Mouse (Mus musculus): ENCODE results near the gene Nlrc5. TPM values are rescaled to one million over a fixed set of nuclear protein-coding genes. Genes with fewer than 3 reads are reported as not detected.

Gene Nlrc5
- polyA plus RNA-seq, 1 experiment from 2014 or later, result 0.35 TPM

DNA sequence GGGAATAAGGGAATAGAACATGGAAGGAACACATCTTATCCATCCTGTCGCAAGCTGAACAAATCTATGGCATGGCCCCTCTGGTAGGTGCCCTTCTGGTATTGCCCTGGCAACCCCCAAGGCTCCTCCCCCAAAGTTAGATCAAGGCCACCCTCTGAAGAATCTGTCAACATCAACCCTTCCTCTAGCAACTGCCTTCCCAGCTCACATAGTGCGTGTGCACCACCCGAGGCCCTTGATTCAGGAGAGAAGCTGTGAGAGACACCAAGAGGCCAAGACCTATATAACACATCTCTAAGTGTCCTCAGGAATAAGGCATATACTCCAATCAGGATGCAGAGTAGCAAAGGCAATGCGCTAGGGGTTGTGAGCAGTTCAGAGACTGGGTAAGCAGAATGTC is 11.9 kb upstream of the Nlrc5 start:
- WGBS (ENCODE audit: insufficient replicate concordance), result 71% methylated on average over 4 of the region's 4 CpGs
- ATAC-seq (ENCODE audit: insufficient read depth), result no peak
- Histone ChIP-seq H3K4me3 (replicated peaks) (no peak overlapping the region), H3K9ac (no peak overlapping the region), H3K9me3 (replicated peaks) (no peaks in the 10 kb centered on the region), H3K4me2 (no peak overlapping the region), H3K27ac (replicated peaks) (no peak overlapping the region), H3K4me1 (replicated peaks) (no peaks in the 10 kb centered on the region), H3K27me3 (peaks cover 3% of the 10 kb centered on the region; the same call in 1 of the 2 replicates), H3K36me3 (replicated peaks) (no peaks in the 10 kb centered on the region)

DNA sequence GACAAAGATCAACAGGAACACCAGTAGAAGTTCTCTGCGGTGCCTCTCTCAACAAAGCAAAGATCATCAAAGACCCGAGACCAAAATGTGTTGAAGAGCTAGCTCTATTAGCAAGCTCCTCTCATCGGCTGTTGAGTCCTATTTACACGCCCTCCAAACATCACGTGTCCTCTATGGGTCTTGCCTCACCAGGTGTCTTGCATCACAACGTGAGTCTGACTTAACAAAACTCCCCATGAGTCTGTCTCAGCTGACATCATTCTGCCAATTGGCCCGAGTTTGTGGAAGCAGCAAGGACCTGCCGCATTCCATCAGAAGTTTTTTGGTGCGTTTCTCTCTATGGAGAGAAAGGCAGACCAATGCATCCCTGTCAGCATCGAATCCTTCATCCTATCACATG is 6.2 kb upstream of the Nlrc5 start:
- 45% methylated on average over 10 of the region's 10 CpGs for WGBS (ENCODE audit: insufficient replicate concordance)
- H3K4me1 ChIP-seq (replicated peaks), result no peaks in the 10 kb centered on the region

DNA sequence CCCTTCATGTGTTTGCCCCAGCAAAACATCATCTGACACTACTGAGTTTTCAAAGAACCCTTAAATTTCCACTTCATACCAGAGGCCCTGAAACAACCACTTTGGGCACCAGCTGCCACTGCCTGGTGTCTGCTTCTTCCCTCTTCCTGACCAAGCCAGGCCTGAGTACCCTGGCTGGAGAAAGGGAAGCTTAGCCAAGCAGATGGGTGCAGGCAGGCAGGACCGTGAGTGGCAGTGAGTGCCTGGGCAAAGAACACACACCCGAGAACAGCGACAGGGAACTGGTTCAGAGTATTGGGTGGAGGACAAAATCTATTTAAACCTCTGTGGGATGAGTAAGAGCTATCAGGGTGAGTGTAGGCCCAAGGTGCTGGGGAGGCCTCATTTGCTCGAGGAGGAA is 5.7 kb upstream of the Nlrc5 start:
- Histone ChIP-seq H3K27me3 (peaks cover 18% of the 10 kb centered on the region), H3K4me2 (no peak overlapping the region), H3K4me1 (replicated peaks) (no peaks in the 10 kb centered on the region), H3K27ac (replicated peaks) (no peak overlapping the region), H3K9ac (no peak overlapping the region), H3K9me3 (replicated peaks) (no peaks in the 10 kb centered on the region), H3K4me3 (replicated peaks) (no peak overlapping the region), H3K36me3 (replicated peaks) (no peaks in the 10 kb centered on the region)
- ATAC-seq (ENCODE audit: insufficient read depth), result no peak
- 48% methylated on average over 4 of the region's 4 CpGs for WGBS (ENCODE audit: insufficient replicate concordance)

More for the DNA sequence above, 6.2 kb upstream of the Nlrc5 start:
- no peaks in the 10 kb centered on the region for H3K9me3 ChIP-seq (replicated peaks)
- no peaks in the 10 kb centered on the region for H3K36me3 ChIP-seq (replicated peaks)
- H3K4me2 ChIP-seq, result no peak overlapping the region
- no peak overlapping the region for H3K4me3 ChIP-seq (replicated peaks)
- no peak overlapping the region for H3K27ac ChIP-seq (replicated peaks)
- ATAC-seq (ENCODE audit: insufficient read depth), result no peak
- H3K27me3 ChIP-seq, result peaks cover 14% of the 10 kb centered on the region
- H3K9ac ChIP-seq, result no peak overlapping the region

DNA sequence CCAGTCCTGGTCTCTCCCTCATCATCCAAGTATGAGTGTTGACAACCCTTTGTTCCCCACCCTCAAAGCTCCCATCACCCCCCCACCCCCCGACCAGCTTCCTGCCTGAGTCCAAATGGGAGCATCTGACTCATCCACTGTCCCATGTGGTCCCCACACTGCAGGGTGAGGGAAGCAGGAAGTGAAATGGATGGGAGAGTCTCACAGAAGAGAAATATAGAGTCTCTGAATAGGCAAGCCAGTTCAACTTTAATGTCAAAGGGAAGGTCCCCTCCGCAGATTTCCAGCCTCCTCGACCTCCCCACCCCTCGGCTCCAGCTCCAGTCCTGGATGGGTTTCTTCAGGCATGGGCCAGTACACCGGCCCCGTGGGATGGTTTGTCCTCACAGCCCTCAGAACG is 4.8 kb upstream of the Nlrc5 start:
- Histone ChIP-seq H3K27me3 (peaks cover 28% of the 10 kb centered on the region), H3K36me3 (replicated peaks) (no peaks in the 10 kb centered on the region), H3K9me3 (replicated peaks) (no peaks in the 10 kb centered on the region), H3K4me3 (replicated peaks) (no peak overlapping the region), H3K4me2 (no peak overlapping the region), H3K27ac (replicated peaks) (no peak overlapping the region), H3K4me1 (replicated peaks) (peaks cover 7% of the 10 kb centered on the region), H3K9ac (no peak overlapping the region)
- 69% methylated on average over 7 of the region's 7 CpGs for WGBS (ENCODE audit: insufficient replicate concordance)
- ATAC-seq (ENCODE audit: insufficient read depth), result no peak

DNA sequence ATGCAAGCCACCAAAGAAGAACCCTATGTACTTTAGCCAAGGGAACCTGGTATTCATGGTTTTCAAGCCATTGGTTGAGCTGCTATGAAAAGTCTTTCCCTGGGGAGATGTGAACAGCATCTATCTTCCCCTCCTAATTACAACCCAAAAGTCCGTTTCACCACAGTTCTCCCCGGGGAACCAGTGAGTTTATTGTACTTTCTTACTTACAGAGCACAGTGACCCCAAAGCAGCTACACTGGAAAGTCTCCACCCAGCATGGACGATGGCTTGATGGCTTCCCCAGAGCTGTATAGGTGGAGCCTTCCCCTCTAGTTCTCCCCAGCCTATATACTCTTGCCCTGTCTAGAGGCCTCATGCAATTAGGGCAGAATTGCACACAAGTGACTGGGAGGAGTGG is 1.9 kb upstream of the Nlrc5 start:
- H3K4me2 ChIP-seq, result no peak overlapping the region
- H3K27ac ChIP-seq (replicated peaks), result no peak overlapping the region
- H3K36me3 ChIP-seq (replicated peaks), result no peaks in the 10 kb centered on the region
- no peak for ATAC-seq (ENCODE audit: insufficient read depth)
- peaks cover 29% of the 10 kb centered on the region for H3K27me3 ChIP-seq
- H3K4me3 ChIP-seq (replicated peaks), result no peak overlapping the region
- no peak overlapping the region for H3K9ac ChIP-seq
- peaks cover 8% of the 10 kb centered on the region for H3K4me1 ChIP-seq (replicated peaks)
- WGBS (ENCODE audit: insufficient replicate concordance), result 54% methylated on average over 3 of the region's 3 CpGs
- no peaks in the 10 kb centered on the region for H3K9me3 ChIP-seq (replicated peaks)

DNA sequence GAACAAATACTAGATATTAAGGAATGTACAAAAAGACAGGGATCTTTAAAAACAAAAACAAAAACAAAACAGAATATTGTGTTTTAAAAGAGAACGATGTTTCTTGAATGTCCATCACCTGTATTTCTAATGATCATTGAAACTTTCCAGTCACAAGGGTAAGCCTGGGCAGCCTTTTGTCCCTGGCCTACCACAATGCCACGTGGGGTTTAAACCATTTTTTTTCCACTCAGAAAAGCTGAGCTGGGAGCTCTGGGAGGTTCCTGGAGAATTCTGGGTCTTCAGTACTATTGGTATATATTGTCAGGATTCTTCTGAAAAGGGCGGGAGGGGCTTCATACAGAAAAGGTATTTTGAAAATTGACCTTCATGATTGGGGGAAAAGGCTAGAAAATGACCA is 802 bp downstream of the Nlrc5 start:
- H3K9me3 ChIP-seq (replicated peaks), result no peaks in the 10 kb centered on the region
- peaks cover 8% of the 10 kb centered on the region for H3K4me1 ChIP-seq (replicated peaks)
- no peak overlapping the region for H3K9ac ChIP-seq
- no peak for ATAC-seq (ENCODE audit: insufficient read depth)
- H3K36me3 ChIP-seq (replicated peaks), result no peaks in the 10 kb centered on the region
- H3K27ac ChIP-seq (replicated peaks), result no peak overlapping the region
- no peak overlapping the region for H3K4me3 ChIP-seq (replicated peaks)
- H3K4me2 ChIP-seq, result no peak overlapping the region
- 67% methylated on average over 3 of the region's 3 CpGs for WGBS (ENCODE audit: insufficient replicate concordance)
- peaks cover 33% of the 10 kb centered on the region for H3K27me3 ChIP-seq

DNA sequence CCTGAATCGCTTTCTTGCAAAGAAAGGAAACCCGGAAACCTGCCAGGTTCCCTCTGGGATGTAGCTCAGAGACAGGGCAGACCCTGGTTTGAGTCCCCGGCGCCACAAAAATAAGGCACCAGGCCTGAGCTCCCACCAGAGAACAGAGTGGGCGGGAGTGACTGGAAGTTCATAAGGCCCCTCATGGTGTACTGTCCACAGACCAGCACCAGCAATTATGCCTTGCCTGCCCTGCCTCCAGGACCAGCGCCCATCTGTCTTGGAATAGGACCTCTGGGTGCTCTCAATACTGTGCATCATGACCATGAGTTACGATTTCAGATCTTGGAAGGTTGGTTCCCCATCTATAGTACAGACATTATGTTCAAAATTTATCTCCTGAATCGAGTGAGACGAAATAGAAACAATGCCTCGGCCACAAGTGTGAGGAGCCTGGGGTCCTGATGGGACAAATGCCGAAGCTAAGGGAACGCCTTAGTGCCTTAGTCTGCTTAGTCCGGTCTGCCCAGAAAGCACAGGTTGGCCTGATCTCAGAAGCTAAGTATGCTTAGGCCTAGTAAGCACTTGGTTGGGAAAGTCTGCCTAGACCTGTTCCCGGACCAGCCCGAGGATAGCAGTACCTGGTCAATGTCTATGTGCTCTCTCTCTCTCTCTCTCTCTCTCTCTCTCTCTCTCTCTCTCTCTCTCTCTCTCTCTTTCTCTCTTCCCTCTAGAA is 1.4 kb downstream of the Nlrc5 start:
- H3K27ac ChIP-seq (replicated peaks), result no peak overlapping the region
- no peak overlapping the region for H3K9ac ChIP-seq
- H3K36me3 ChIP-seq (replicated peaks), result no peaks in the 10 kb centered on the region
- no peaks in the 10 kb centered on the region for H3K9me3 ChIP-seq (replicated peaks)
- ATAC-seq (ENCODE audit: insufficient read depth), result no peak
- no peak overlapping the region for H3K4me3 ChIP-seq (replicated peaks)
- peaks cover 8% of the 10 kb centered on the region for H3K4me1 ChIP-seq (replicated peaks)
- 68% methylated on average over 15 of the region's 15 CpGs for WGBS (ENCODE audit: insufficient replicate concordance)
- H3K27me3 ChIP-seq, result peaks cover 33% of the 10 kb centered on the region
- H3K4me2 ChIP-seq, result no peak overlapping the region

DNA sequence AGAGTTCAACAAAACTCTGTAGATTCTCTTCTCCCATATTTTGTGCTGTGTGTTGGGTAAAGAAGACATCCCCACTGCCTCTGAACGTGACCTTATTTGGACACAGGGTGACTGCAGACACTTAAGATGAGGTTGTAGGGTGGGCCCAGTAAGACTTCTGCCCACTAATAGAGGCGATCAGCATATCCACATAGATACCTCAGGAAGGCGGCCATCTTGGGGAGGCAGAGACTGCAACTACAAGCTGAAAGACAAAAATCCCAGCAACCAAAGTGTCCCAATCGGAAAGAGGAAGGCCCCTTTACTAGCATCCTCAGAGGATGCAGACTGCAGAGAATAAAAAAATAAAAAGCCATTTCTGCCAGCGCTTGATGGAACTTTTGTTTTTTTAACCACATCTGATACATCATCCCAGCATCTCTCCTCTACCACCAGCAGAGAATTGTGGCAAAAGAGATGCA is 2.0 kb downstream of the Nlrc5 start:
- Histone ChIP-seq H3K27ac (replicated peaks) (no peak overlapping the region), H3K9me3 (replicated peaks) (no peaks in the 10 kb centered on the region), H3K9ac (no peak overlapping the region), H3K4me2 (no peak overlapping the region), H3K4me1 (replicated peaks) (peaks cover 8% of the 10 kb centered on the region), H3K27me3 (peaks cover 33% of the 10 kb centered on the region), H3K4me3 (replicated peaks) (no peak overlapping the region), H3K36me3 (replicated peaks) (no peaks in the 10 kb centered on the region)
- WGBS (ENCODE audit: insufficient replicate concordance), result 67% methylated on average over 5 of the region's 5 CpGs
- ATAC-seq (ENCODE audit: insufficient read depth), result no peak

DNA sequence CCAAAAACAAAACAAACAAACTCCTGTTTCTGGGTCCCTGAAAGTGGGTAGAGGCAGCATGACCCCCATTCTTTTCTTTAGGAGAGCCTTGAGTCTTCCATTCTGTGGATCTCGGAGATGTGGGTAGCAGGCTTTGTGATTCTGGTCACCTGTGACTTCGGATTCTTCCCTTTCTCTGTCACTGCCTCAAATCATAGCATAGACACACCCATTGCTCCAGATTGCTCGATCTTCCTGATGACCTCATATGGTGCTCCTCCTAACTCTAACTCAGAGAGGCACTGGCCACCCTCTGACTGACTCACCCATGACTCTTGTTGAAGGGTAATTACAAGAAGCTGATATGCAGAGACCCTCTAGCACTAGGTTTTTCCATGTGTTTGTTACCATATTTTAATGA is 2.7 kb downstream of the Nlrc5 start:
- Histone ChIP-seq H3K4me2 (no peak overlapping the region), H3K4me1 (replicated peaks) (peaks cover 8% of the 10 kb centered on the region), H3K4me3 (replicated peaks) (no peak overlapping the region), H3K27me3 (peaks cover 28% of the 10 kb centered on the region), H3K9me3 (replicated peaks) (no peaks in the 10 kb centered on the region), H3K36me3 (replicated peaks) (no peaks in the 10 kb centered on the region), H3K27ac (replicated peaks) (no peak overlapping the region), H3K9ac (no peak overlapping the region)
- no peak for ATAC-seq (ENCODE audit: insufficient read depth)
- 43% methylated on average over 3 of the region's 3 CpGs for WGBS (ENCODE audit: insufficient replicate concordance)

DNA sequence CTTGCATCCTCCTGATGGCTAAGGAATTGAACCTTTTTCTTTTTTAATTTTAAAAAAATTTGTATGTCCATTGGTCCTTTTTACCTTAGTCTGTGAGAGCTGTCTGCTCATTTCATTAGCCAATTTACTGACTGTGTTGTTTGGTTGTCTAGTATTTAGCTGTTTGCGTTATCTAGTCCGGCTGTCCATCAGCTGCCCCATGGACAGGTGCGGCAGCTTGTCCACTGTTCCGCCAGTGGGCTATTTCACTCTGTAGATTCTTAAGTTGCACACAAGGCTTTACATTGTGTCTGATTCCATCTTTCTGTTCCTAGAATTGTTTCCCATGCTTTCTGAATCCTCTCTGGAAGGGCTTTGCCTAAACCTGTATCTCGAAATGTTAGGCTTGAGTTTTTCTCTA is 4.5 kb downstream of the Nlrc5 start:
- no peak overlapping the region for H3K9ac ChIP-seq
- peaks cover 13% of the 10 kb centered on the region for H3K27me3 ChIP-seq
- no peaks in the 10 kb centered on the region for H3K36me3 ChIP-seq (replicated peaks)
- WGBS (ENCODE audit: insufficient replicate concordance), result 73% methylated on average over 5 of the region's 5 CpGs
- peaks cover 8% of the 10 kb centered on the region for H3K4me1 ChIP-seq (replicated peaks)
- no peak overlapping the region for H3K27ac ChIP-seq (replicated peaks)
- H3K4me2 ChIP-seq, result no peak overlapping the region
- no peak overlapping the region for H3K4me3 ChIP-seq (replicated peaks)
- H3K9me3 ChIP-seq (replicated peaks), result no peaks in the 10 kb centered on the region
- ATAC-seq (ENCODE audit: insufficient read depth), result no peak

DNA sequence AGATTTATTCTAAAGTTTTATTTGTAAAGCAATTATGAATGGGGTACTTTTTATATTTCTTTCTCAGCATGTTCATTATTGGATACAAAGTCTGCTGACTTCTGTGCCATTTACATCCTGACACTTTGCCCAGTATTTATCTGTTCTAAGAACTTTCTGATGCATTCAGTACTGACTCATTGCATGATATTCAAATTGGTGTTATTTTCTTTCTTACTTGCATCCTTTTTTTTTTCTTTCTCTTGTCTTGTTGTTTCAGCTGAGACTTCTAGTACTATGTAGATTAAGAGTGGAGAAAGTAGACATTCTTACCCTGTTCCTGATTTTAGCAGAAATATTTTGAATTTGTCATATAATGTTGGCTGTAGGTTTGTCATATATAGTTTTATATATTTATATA is 5.5 kb downstream of the Nlrc5 start:
- Histone ChIP-seq H3K36me3 (replicated peaks) (no peaks in the 10 kb centered on the region), H3K9ac (no peak overlapping the region), H3K27ac (replicated peaks) (no peak overlapping the region), H3K27me3 (0 out of 2 replicates have a peak, but pooled peaks cover 5% of the 10 kb centered on the region), H3K4me2 (no peak overlapping the region), H3K4me1 (replicated peaks) (no peaks in the 10 kb centered on the region), H3K9me3 (replicated peaks) (no peaks in the 10 kb centered on the region), H3K4me3 (replicated peaks) (no peak overlapping the region)
- no peak for ATAC-seq (ENCODE audit: insufficient read depth)

DNA sequence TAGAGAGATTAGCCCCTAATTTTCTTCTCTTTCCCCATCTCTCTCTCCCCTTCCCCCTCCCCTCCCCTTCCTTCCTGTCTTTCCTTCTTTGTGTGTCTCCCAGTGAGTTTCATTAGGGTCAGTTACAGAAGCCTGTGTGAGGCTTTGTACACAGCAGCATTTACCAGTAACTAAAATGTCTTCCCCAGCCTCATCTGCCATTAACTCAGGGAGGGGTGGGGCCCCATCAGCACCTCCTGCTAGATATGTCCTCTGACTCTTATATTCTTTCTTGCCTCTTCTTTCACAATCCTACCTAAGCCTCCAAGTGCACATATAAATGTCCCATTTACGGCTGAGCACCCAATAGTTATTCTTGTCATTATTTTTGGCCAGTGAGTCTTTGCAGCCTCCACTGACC is 6.2 kb downstream of the Nlrc5 start:
- 0 out of 2 replicates have a peak, but pooled peaks cover 5% of the 10 kb centered on the region for H3K27me3 ChIP-seq
- WGBS (ENCODE audit: insufficient replicate concordance), result 70% methylated on average over 1 of the region's 1 CpGs
- ATAC-seq (ENCODE audit: insufficient read depth), result no peak
- H3K9me3 ChIP-seq (replicated peaks), result no peaks in the 10 kb centered on the region
- H3K36me3 ChIP-seq (replicated peaks), result no peaks in the 10 kb centered on the region
- H3K4me3 ChIP-seq (replicated peaks), result no peak overlapping the region
- no peaks in the 10 kb centered on the region for H3K4me1 ChIP-seq (replicated peaks)
- H3K9ac ChIP-seq, result no peak overlapping the region
- no peak overlapping the region for H3K4me2 ChIP-seq
- no peak overlapping the region for H3K27ac ChIP-seq (replicated peaks)
